Mouse (Mus musculus): ENCODE data around the gene Lrrc26. TPM values are rescaled to one million over a fixed set of nuclear protein-coding genes. Genes with fewer than 3 reads are reported as not detected.

Gene Lrrc26
- polyA plus RNA-seq, 1 experiment = 1.6 TPM

DNA sequence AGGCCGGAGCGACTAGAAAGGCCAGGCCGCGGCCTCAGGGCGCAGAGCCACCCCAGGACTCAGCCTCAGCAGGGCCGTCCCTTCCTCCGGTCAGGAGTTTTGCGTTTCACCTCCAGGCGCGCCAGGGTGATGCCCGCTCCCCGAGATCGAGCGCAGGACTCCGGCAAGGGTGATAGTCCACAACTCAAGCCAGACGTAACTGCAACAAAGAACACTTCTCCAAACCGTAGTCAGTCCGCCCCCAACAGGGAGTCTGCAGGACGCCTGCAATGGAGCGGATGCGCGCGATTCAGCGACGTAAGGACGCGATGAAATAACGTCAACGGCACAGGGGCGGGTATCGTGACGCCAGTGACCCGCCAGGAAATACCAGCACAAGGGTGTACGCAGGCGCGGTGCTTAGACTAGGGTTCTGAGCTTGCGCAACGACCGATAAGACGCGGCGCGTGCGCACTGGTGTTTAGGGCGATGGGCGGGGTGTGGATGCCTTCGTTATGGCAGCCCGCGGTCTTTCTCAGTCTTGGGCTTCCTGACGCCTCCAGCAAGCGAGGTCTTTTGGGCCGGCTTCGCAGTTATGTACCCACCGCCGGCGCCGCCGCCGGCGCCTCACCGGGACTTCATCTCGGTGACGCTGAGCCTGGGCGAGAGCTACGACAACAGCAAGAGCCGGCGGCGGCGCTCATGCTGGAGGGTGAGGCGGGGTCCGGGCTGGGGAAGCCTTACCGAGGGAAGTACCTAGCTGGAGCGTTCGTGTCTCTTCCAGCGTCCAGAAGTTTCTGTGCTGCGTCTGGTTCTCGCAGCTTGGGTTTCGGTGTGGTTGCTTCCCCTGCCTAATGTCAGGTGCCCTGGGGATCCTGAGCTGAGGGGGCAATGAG lies 42.8 kb downstream of the Lrrc26 start, which contains the start of gene Man1b1:
Gene Man1b1, plus strand, starts transcription at position 53 of the 875 bp plus-strand sequence.
- TF ChIP-seq SRF (IDR thresholded peaks at IDR 0.05; ENCODE audit: control insufficient read depth, insufficient read length, low read depth) (peak; percentile 93), MYOD1 (IDR thresholded peaks at IDR 0.05; ENCODE audit: control insufficient read depth in 1 of 3, insufficient read length in 2 of 3, low read depth in 2 of 3) (no peak), E2F4 (IDR thresholded peaks at IDR 0.05; ENCODE audit: insufficient read depth) (no peak), TCF12 (IDR thresholded peaks at IDR 0.05; ENCODE audit: insufficient read depth, poor library complexity, severe bottlenecking) (no peak), POLR2AphosphoS2 (IDR thresholded peaks at IDR 0.05; ENCODE audit: insufficient read length, low read depth) (peak; percentile 91), MAX (IDR thresholded peaks at IDR 0.05; ENCODE audit: low read depth) (no peak), POLR2A (IDR thresholded peaks at IDR 0.05; ENCODE audit: insufficient read length, low read depth) (peak; percentile 91), REST (IDR thresholded peaks at IDR 0.05; ENCODE audit: insufficient read depth, insufficient read length) (peak; percentile 7), USF1 (IDR thresholded peaks at IDR 0.05; ENCODE audit: low read depth) (no peak), MYOG (IDR thresholded peaks at IDR 0.05; ENCODE audit: control insufficient read depth in 1 of 3, insufficient read depth in 1 of 3, insufficient read length in 2 of 3, low read depth in 2 of 3) (peak in 1 of 3 experiments; percentile 13), CEBPB (IDR thresholded peaks at IDR 0.05; ENCODE audit: insufficient read depth, poor library complexity, severe bottlenecking) (peak; percentile 95), TCF3 (IDR thresholded peaks at IDR 0.05; ENCODE audit: insufficient read length, low read depth) (no peak)
- peak within 1 kb of the TSS; percentile 65 for H3ac ChIP-seq (ENCODE audit: control insufficient read depth, insufficient read length)

DNA sequence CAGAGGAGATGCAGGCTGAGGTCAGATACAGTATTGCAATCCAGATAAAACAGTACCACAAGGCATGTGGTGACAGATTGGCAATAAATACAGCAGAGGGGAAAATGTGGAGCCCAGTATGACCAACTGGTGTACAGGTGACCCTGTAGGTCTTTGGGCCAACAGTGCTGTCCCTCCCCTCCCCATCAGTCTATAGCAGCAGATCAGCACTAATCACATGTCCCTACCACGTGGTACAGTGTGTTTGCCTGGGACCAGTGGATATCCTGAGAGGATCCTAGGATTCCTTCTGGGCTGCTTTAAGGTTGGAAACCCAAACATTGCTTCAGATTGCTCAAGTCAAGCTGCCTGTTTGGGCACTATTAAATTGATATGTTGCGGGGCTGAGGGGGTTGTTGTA lies 43.9 kb downstream of the Lrrc26 start:
- Histone ChIP-seq H3K36me3 (ENCODE audit: control insufficient read depth, insufficient read depth) (peaks cover 20% of the 10 kb centered on the region), H3K27me3 (ENCODE audit: control insufficient read depth, insufficient read depth, insufficient read length) (no peaks in the 10 kb centered on the region), H3ac (ENCODE audit: control insufficient read depth, insufficient read length) (peak overlapping the region; percentile 65), H3K79me2 (ENCODE audit: control insufficient read depth, insufficient read depth) (peaks cover 20% of the 10 kb centered on the region), H3K4me2 (ENCODE audit: low read depth) (peak overlapping the region; percentile 100), H3K4me3 (peak overlapping the region; percentile 87)
- TF ChIP-seq MYOG (IDR thresholded peaks at IDR 0.05; ENCODE audit: control insufficient read depth in 1 of 3, insufficient read depth in 1 of 3, insufficient read length in 2 of 3, low read depth in 2 of 3) = no peak
- no peak for TF ChIP-seq POLR2A (IDR thresholded peaks at IDR 0.05; ENCODE audit: insufficient read length, low read depth)
- no peak for TF ChIP-seq E2F4 (IDR thresholded peaks at IDR 0.05; ENCODE audit: insufficient read depth)
- peak; percentile 55 for TF ChIP-seq USF1 (IDR thresholded peaks at IDR 0.05; ENCODE audit: low read depth)

More for the DNA sequence above, 42.8 kb downstream of the Lrrc26 start, which contains the start of gene Man1b1:
- Histone ChIP-seq H3K79me2 (ENCODE audit: control insufficient read depth, insufficient read depth) (peaks cover 20% of the 10 kb centered on the region), H3K4me3 (peak within 1 kb of the TSS; percentile 87), H3K27me3 (ENCODE audit: control insufficient read depth, insufficient read depth, insufficient read length) (no peaks in the 10 kb centered on the region), H3K36me3 (ENCODE audit: control insufficient read depth, insufficient read depth) (peaks cover 15% of the 10 kb centered on the region), H3K4me2 (ENCODE audit: low read depth) (peak within 1 kb of the TSS; percentile 100)

DNA sequence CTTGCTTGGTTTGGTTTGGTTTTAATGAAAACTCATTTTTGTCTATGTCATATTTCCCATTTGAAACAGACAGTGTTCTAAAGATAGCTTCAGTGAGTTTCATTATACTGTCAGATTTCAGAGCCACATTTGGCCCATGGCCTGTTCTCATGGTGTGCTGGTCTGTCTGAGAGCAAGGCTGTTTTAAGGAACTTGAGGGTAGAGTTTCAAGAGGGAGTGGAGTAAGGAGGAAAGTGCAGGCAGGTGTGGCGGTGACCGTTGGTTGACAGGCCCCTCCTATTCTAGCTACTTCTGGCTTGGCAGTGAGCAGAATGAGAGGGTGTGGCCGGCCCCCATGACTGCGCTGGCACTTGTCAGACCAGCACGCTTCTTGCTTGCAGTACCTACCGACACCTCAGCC lies 48.6 kb downstream of the Lrrc26 start:
- no peak overlapping the region for H3ac ChIP-seq (ENCODE audit: control insufficient read depth, insufficient read length)
- no peak overlapping the region for H3K4me3 ChIP-seq
- no peaks in the 10 kb centered on the region for H3K27me3 ChIP-seq (ENCODE audit: control insufficient read depth, insufficient read depth, insufficient read length)
- TF ChIP-seq E2F4 (IDR thresholded peaks at IDR 0.05; ENCODE audit: insufficient read depth) = no peak
- TF ChIP-seq REST (IDR thresholded peaks at IDR 0.05; ENCODE audit: insufficient read depth, insufficient read length) = no peak
- no peak for TF ChIP-seq MYOD1 (IDR thresholded peaks at IDR 0.05; ENCODE audit: control insufficient read depth in 1 of 3, insufficient read length in 2 of 3, low read depth in 2 of 3)
- no peak for TF ChIP-seq TCF12 (IDR thresholded peaks at IDR 0.05; ENCODE audit: insufficient read depth, poor library complexity, severe bottlenecking)
- no peak for TF ChIP-seq MYOG (IDR thresholded peaks at IDR 0.05; ENCODE audit: control insufficient read depth in 1 of 3, insufficient read depth in 1 of 3, insufficient read length in 2 of 3, low read depth in 2 of 3)
- no peak for TF ChIP-seq POLR2A (IDR thresholded peaks at IDR 0.05; ENCODE audit: insufficient read length, low read depth)
- no peak for TF ChIP-seq CEBPB (IDR thresholded peaks at IDR 0.05; ENCODE audit: insufficient read depth, poor library complexity, severe bottlenecking)
- TF ChIP-seq SRF (IDR thresholded peaks at IDR 0.05; ENCODE audit: control insufficient read depth, insufficient read length, low read depth) = no peak
- no peak for TF ChIP-seq USF1 (IDR thresholded peaks at IDR 0.05; ENCODE audit: low read depth)
- no peak for TF ChIP-seq TCF3 (IDR thresholded peaks at IDR 0.05; ENCODE audit: insufficient read length, low read depth)
- no peak for TF ChIP-seq POLR2AphosphoS2 (IDR thresholded peaks at IDR 0.05; ENCODE audit: insufficient read length, low read depth)
- TF ChIP-seq MAX (IDR thresholded peaks at IDR 0.05; ENCODE audit: low read depth) = no peak
- peaks cover 6% of the 10 kb centered on the region for H3K79me2 ChIP-seq (ENCODE audit: control insufficient read depth, insufficient read depth)
- H3K4me2 ChIP-seq (ENCODE audit: low read depth) = no peak overlapping the region
- H3K36me3 ChIP-seq (ENCODE audit: control insufficient read depth, insufficient read depth) = peaks cover 28% of the 10 kb centered on the region

Other genes starting within 250 kb of the Lrrc26 start
- gene Nsmf, start 235.6 kb upstream of the Lrrc26 start, polyA plus RNA-seq (2012; fragmentation: generic; extraction: Trizol) = 33.7 TPM
- gene Entpd8, start 209.6 kb upstream of the Lrrc26 start, polyA plus RNA-seq (2012; fragmentation: generic; extraction: Trizol) = not detected
- gene Noxa1, start 194.8 kb upstream of the Lrrc26 start, polyA plus RNA-seq (2012; fragmentation: generic; extraction: Trizol) = not detected
- 1.3 TPM for gene Nrarp, start 109.2 kb upstream of the Lrrc26 start, polyA plus RNA-seq (2012; fragmentation: generic; extraction: Trizol)
- 9.2 TPM for gene Tor4a, start 93.0 kb upstream of the Lrrc26 start, polyA plus RNA-seq (2012; fragmentation: generic; extraction: Trizol)
- gene Nelfb, start 78.4 kb upstream of the Lrrc26 start, polyA plus RNA-seq (2012; fragmentation: generic; extraction: Trizol) = 55.8 TPM
- gene Stpg3, start 75.3 kb upstream of the Lrrc26 start, polyA plus RNA-seq (2012; fragmentation: generic; extraction: Trizol) = not detected
- 0.48 TPM for gene Fam166a, start 71.2 kb upstream of the Lrrc26 start, polyA plus RNA-seq (2012; fragmentation: generic; extraction: Trizol)
- gene Tubb4b, start 65.2 kb upstream of the Lrrc26 start, polyA plus RNA-seq (2012; fragmentation: generic; extraction: Trizol) = 359 TPM
- not detected for gene Slc34a3, start 55.6 kb upstream of the Lrrc26 start, polyA plus RNA-seq (2012; fragmentation: generic; extraction: Trizol)
- not detected for gene Rnf224, start 53.1 kb upstream of the Lrrc26 start, polyA plus RNA-seq (2012; fragmentation: generic; extraction: Trizol)
- gene Rnf208, start 47.7 kb upstream of the Lrrc26 start, polyA plus RNA-seq (2012; fragmentation: generic; extraction: Trizol) = 0.59 TPM
- not detected for gene Cysrt1, start 47.5 kb upstream of the Lrrc26 start, polyA plus RNA-seq (2012; fragmentation: generic; extraction: Trizol)
- 4.5 TPM for gene AL732309.1, start 43.1 kb upstream of the Lrrc26 start, polyA plus RNA-seq (2012; fragmentation: generic; extraction: Trizol)
- 47.2 TPM for gene Tmem203, start 34.5 kb upstream of the Lrrc26 start, polyA plus RNA-seq (2012; fragmentation: generic; extraction: Trizol)
- 5.5 TPM for gene Tprn, start 27.3 kb upstream of the Lrrc26 start, polyA plus RNA-seq (2012; fragmentation: generic; extraction: Trizol)
- 106 TPM for gene Ssna1, start 17.5 kb upstream of the Lrrc26 start, polyA plus RNA-seq (2012; fragmentation: generic; extraction: Trizol)
- gene Anapc2, start 17.4 kb upstream of the Lrrc26 start, polyA plus RNA-seq (2012; fragmentation: generic; extraction: Trizol) = 97.9 TPM
- 0.40 TPM for gene Tmem210, start 1.8 kb upstream of the Lrrc26 start, polyA plus RNA-seq (2012; fragmentation: generic; extraction: Trizol)
- 0.12 TPM for gene Grin1, start 29.3 kb downstream of the Lrrc26 start, polyA plus RNA-seq (2012; fragmentation: generic; extraction: Trizol)
- 46.3 TPM for gene Man1b1, start 42.4 kb downstream of the Lrrc26 start, polyA plus RNA-seq (2012; fragmentation: generic; extraction: Trizol)
- gene Dpp7, start 66.4 kb downstream of the Lrrc26 start, polyA plus RNA-seq (2012; fragmentation: generic; extraction: Trizol) = 43.0 TPM
- 68.3 TPM for gene Uap1l1, start 75.8 kb downstream of the Lrrc26 start, polyA plus RNA-seq (2012; fragmentation: generic; extraction: Trizol)
- gene Sapcd2, start 82.4 kb downstream of the Lrrc26 start, polyA plus RNA-seq (2012; fragmentation: generic; extraction: Trizol) = 10.4 TPM
- 0.89 TPM for gene Entpd2, start 106.0 kb downstream of the Lrrc26 start, polyA plus RNA-seq (2012; fragmentation: generic; extraction: Trizol)
- 114 TPM for gene Npdc1, start 109.4 kb downstream of the Lrrc26 start, polyA plus RNA-seq (2012; fragmentation: generic; extraction: Trizol)
- 0.08 TPM for gene Fut7, start 133.4 kb downstream of the Lrrc26 start, polyA plus RNA-seq (2012; fragmentation: generic; extraction: Trizol)
- gene Abca2, start 138.8 kb downstream of the Lrrc26 start, polyA plus RNA-seq (2012; fragmentation: generic; extraction: Trizol) = 9.8 TPM
- gene Clic3, start 166.9 kb downstream of the Lrrc26 start, polyA plus RNA-seq (2012; fragmentation: generic; extraction: Trizol) = 13.5 TPM
- gene Paxx, start 171.2 kb downstream of the Lrrc26 start, polyA plus RNA-seq (2012; fragmentation: generic; extraction: Trizol) = 64.3 TPM
- 9.8 TPM for gene Ptgds, start 180.1 kb downstream of the Lrrc26 start, polyA plus RNA-seq (2012; fragmentation: generic; extraction: Trizol)
- not detected for gene Lcn12, start 204.0 kb downstream of the Lrrc26 start, polyA plus RNA-seq (2012; fragmentation: generic; extraction: Trizol)
- 53.6 TPM for gene Fbxw5, start 210.8 kb downstream of the Lrrc26 start, polyA plus RNA-seq (2012; fragmentation: generic; extraction: Trizol)
- 0.74 TPM for gene C8g, start 211.8 kb downstream of the Lrrc26 start, polyA plus RNA-seq (2012; fragmentation: generic; extraction: Trizol)